Mouse (Mus musculus) liver, embryonic 11.5 days (tissue): ENCODE data around the gene Pamr1. TPM values are rescaled to one million over a fixed set of nuclear protein-coding genes. Genes with fewer than 3 reads are reported as not detected.

Experiments used
- ATAC-seq: fragments of 200-750 bp; cut with Nextera tagmentation; replicated peaks from 2 replicates; pipeline ENCODE4 v1.8.0; 2017; ENCODE audit warnings: moderate number of reproducible peaks, mild to moderate bottlenecking, moderate TSS enrichment, moderate library complexity; ENCODE audit not compliant: low FRiP score
- DNase-seq: peaks from one replicate; pipeline ENCODE4 v3.0.0-alpha.2; 2017; ENCODE audit warnings: low spot score
- H3K27ac ChIP-seq: fragments of 300-500 bp; sonication (generic); 2 replicates; pipeline ENCODE4 v1.5.1; 2014; ENCODE audit warnings: mild to moderate bottlenecking, low read depth, low read length, control low read depth
- H3K27me3 ChIP-seq: fragments of 300-500 bp; sonication (generic); replicated peaks from 2 replicates; pipeline ENCODE4 v1.6.1; 2014; ENCODE audit warnings: low read length, mixed read lengths; ENCODE audit not compliant: control insufficient read depth, insufficient read depth
- H3K36me3 ChIP-seq: fragments of 300-500 bp; sonication (generic); 2 replicates; pipeline ENCODE4 v1.6.1; 2014; ENCODE audit warnings: mild to moderate bottlenecking, low read length, moderate library complexity, mixed read lengths; ENCODE audit not compliant: control insufficient read depth, insufficient read depth
- H3K4me1 ChIP-seq: fragments of 300-500 bp; sonication (generic); replicated peaks from 2 replicates; pipeline ENCODE4 v1.6.1; 2014; ENCODE audit warnings: low read length, mixed read lengths; ENCODE audit not compliant: control insufficient read depth, insufficient read depth
- H3K4me2 ChIP-seq: fragments of 300-500 bp; sonication (generic); 2 replicates; pipeline ENCODE4 v1.6.1; 2014; ENCODE audit warnings: mild to moderate bottlenecking, control low read depth, moderate library complexity
- H3K4me3 ChIP-seq: fragments of 300-500 bp; sonication (generic); 2 replicates; pipeline ENCODE4 v1.5.1; 2014; ENCODE audit warnings: low read depth, low read length, control low read depth
- H3K9ac ChIP-seq: fragments of 300-500 bp; sonication (generic); 2 replicates; pipeline ENCODE4 v1.6.1; 2014; ENCODE audit warnings: low read depth, low read length, control low read depth
- H3K9me3 ChIP-seq: fragments of 300-500 bp; sonication (generic); 2 replicates; pipeline ENCODE4 v1.6.1; 2016; ENCODE audit warnings: low read length, inconsistent platforms, mixed read lengths; ENCODE audit not compliant: control insufficient read depth
- WGBS: fragments of 180-500 bp; shearing (Covaris S2); extraction: QIAGEN DNeasy Blood & Tissue Kit; methylation state at CpG from one replicate; pipeline ENCODE4 v1.1.7; 2014; 5-methylcytosine and 5-hydroxymethylcytosine counted together
- polyA plus RNA-seq: library from polyadenylated mRNA; unstranded; fragments of >200 nt; fragmentation: Nextera tagmentation; extraction: Ambion mirVana; gene quantifications from 2 replicates; pipeline ENCODE4 v1.2.1, GENCODE M21; 2014

Gene Pamr1
- polyA plus RNA-seq, 1 experiment from 2014 or later: 3.3 TPM

GRCm38 (mm10) chr2:102579248-102579647 lies 29.4 kb downstream of the Pamr1 start:
- ATAC-seq (no peak), DNase-seq (no peak)
- Histone ChIP-seq H3K9ac (no peak overlapping the region), H3K27me3 (no peaks in the 10 kb centered on the region), H3K27ac (no peak overlapping the region), H3K9me3 (no peaks in the 10 kb centered on the region), H3K4me2 (no peak overlapping the region), H3K36me3 (no peaks in the 10 kb centered on the region), H3K4me1 (no peaks in the 10 kb centered on the region), H3K4me3 (no peak overlapping the region)
- WGBS: 73% methylated on average over 4 of the region's 4 CpGs

- no peak for DNase-seq
- no peak for ATAC-seq
- Histone ChIP-seq H3K36me3 (no peaks in the 10 kb centered on the region), H3K4me1 (no peaks in the 10 kb centered on the region), H3K27me3 (no peaks in the 10 kb centered on the region), H3K4me3 (no peak overlapping the region), H3K27ac (no peak overlapping the region), H3K4me2 (no peak overlapping the region), H3K9me3 (no peaks in the 10 kb centered on the region), H3K9ac (no peak overlapping the region)
- WGBS: 36% methylated on average over 2 of the region's 2 CpGs
These were observed 40.2 kb downstream of the Pamr1 start for GRCm38 (mm10) chr2:102589977-102590376.

GRCm38 (mm10) chr2:102594535-102594934 lies 44.7 kb downstream of the Pamr1 start:
- no peak overlapping the region for H3K4me3 ChIP-seq
- no peak for DNase-seq
- no peak overlapping the region for H3K27ac ChIP-seq
- H3K9ac ChIP-seq: no peak overlapping the region
- no peak for ATAC-seq
- H3K4me2 ChIP-seq: no peak overlapping the region
- WGBS: 63% methylated on average over 1 of the region's 1 CpGs
- no peaks in the 10 kb centered on the region for H3K36me3 ChIP-seq
- H3K27me3 ChIP-seq: no peaks in the 10 kb centered on the region
- no peaks in the 10 kb centered on the region for H3K9me3 ChIP-seq
- H3K4me1 ChIP-seq: no peaks in the 10 kb centered on the region

- no peak overlapping the region for H3K27ac ChIP-seq
- no peaks in the 10 kb centered on the region for H3K9me3 ChIP-seq
- H3K4me2 ChIP-seq: no peak overlapping the region
- H3K9ac ChIP-seq: no peak overlapping the region
- H3K4me3 ChIP-seq: no peak overlapping the region
- H3K4me1 ChIP-seq: no peaks in the 10 kb centered on the region
- no peaks in the 10 kb centered on the region for H3K27me3 ChIP-seq
- 77% methylated on average over 10 of the region's 10 CpGs for WGBS
- H3K36me3 ChIP-seq: no peaks in the 10 kb centered on the region
- DNase-seq: no peak
- ATAC-seq: no peak
These were observed 45.8 kb downstream of the Pamr1 start for GRCm38 (mm10) chr2:102595395-102596130.

GRCm38 (mm10) chr2:102598911-102599721 lies 49.3 kb downstream of the Pamr1 start:
- DNase-seq (no peak), ATAC-seq (no peak)
- Histone ChIP-seq H3K36me3 (no peaks in the 10 kb centered on the region), H3K4me1 (no peaks in the 10 kb centered on the region), H3K27me3 (no peaks in the 10 kb centered on the region), H3K9ac (no peak overlapping the region), H3K4me2 (no peak overlapping the region), H3K27ac (no peak overlapping the region), H3K4me3 (no peak overlapping the region), H3K9me3 (no peaks in the 10 kb centered on the region)
- WGBS: 37% methylated on average over 2 of the region's 2 CpGs

- Histone ChIP-seq H3K27me3 (no peaks in the 10 kb centered on the region), H3K4me3 (no peak overlapping the region), H3K27ac (no peak overlapping the region), H3K9ac (no peak overlapping the region), H3K4me2 (no peak overlapping the region), H3K9me3 (no peaks in the 10 kb centered on the region), H3K36me3 (no peaks in the 10 kb centered on the region), H3K4me1 (no peaks in the 10 kb centered on the region)
- DNase-seq (no peak), ATAC-seq (no peak)
- WGBS: 85% methylated on average over 4 of the region's 4 CpGs
These were observed 50.7 kb downstream of the Pamr1 start for GRCm38 (mm10) chr2:102600516-102600915.

GRCm38 (mm10) chr2:102610485-102610884 lies 60.7 kb downstream of the Pamr1 start:
- ATAC-seq: no peak

GRCm38 (mm10) chr2:102616637-102617036 lies 66.8 kb downstream of the Pamr1 start:
- ATAC-seq (no peak), DNase-seq (no peak)
- Histone ChIP-seq H3K4me2 (no peak overlapping the region), H3K27me3 (no peaks in the 10 kb centered on the region), H3K4me1 (no peaks in the 10 kb centered on the region), H3K9ac (no peak overlapping the region), H3K27ac (no peak overlapping the region), H3K9me3 (no peaks in the 10 kb centered on the region), H3K36me3 (no peaks in the 10 kb centered on the region), H3K4me3 (no peak overlapping the region)
- WGBS: 36% methylated on average over 2 of the region's 2 CpGs

More at GRCm38 (mm10) chr2:102610485-102610884, 60.7 kb downstream of the Pamr1 start:
- Histone ChIP-seq H3K9me3 (no peaks in the 10 kb centered on the region), H3K27ac (no peak overlapping the region), H3K4me3 (no peak overlapping the region), H3K27me3 (no peaks in the 10 kb centered on the region), H3K4me2 (no peak overlapping the region), H3K4me1 (no peaks in the 10 kb centered on the region), H3K36me3 (no peaks in the 10 kb centered on the region), H3K9ac (no peak overlapping the region)
- DNase-seq: no peak
- 96% methylated on average over 4 of the region's 4 CpGs for WGBS
